Mouse (Mus musculus): ENCODE data around the gene Tymp.

GRCm38 (mm10) chr15:89384617-89385016 lies 7.8 kb upstream of the Tymp start, which contains the start of gene Klhdc7b:
- TF ChIP-seq CTCF (IDR thresholded peaks at IDR 0.05; ENCODE audit: low read depth) (no peak), EP300 (optimal IDR thresholded peaks at IDR 0.05) (no peak)
